Mouse (Mus musculus) heart, embryonic 12.5 days (tissue): Measurements from ENCODE around the gene 8030411F24Rik. TPM values are rescaled to one million over a fixed set of nuclear protein-coding genes. Genes with fewer than 3 reads are reported as not detected.
"Not testable (repeated sequence)": the region's sequence is repeated elsewhere in the genome, so short reads cannot be mapped to it uniquely, and the experiment has no call there.

ENCODE experiments used
- ATAC-seq: fragments of 200-750 bp; cut with Nextera tagmentation; 2 replicates; pipeline ENCODE4 v1.8.0; 2017; ENCODE audit warnings: moderate TSS enrichment, moderate library complexity; ENCODE audit not compliant: insufficient number of reproducible peaks, low FRiP score
- H3K27ac ChIP-seq: fragments of 300-500 bp; sonication (generic); 2 replicates; pipeline ENCODE4 v1.5.1; 2016; ENCODE audit warnings: mild to moderate bottlenecking, moderate library complexity; ENCODE audit not compliant: poor library complexity, severe bottlenecking
- H3K27me3 ChIP-seq: fragments of 300-500 bp; sonication (generic); replicated peaks from 2 replicates; pipeline ENCODE4 v1.6.1; 2016; ENCODE audit warnings: mild to moderate bottlenecking, moderate library complexity
- H3K36me3 ChIP-seq: fragments of 300-500 bp; sonication (generic); 2 replicates; pipeline ENCODE4 v1.6.1; 2016; ENCODE audit warnings: mild to moderate bottlenecking, moderate library complexity
- H3K4me1 ChIP-seq: fragments of 300-500 bp; sonication (generic); replicated peaks from 2 replicates; pipeline ENCODE4 v1.6.1; 2016; ENCODE audit warnings: mild to moderate bottlenecking
- H3K4me2 ChIP-seq: fragments of 300-500 bp; sonication (generic); 2 replicates; pipeline ENCODE4 v1.6.1; 2016; ENCODE audit warnings: mild to moderate bottlenecking, moderate library complexity
- H3K4me3 ChIP-seq: fragments of 300-500 bp; sonication (generic); 2 replicates; pipeline ENCODE4 v1.5.1; 2016; ENCODE audit warnings: mild to moderate bottlenecking
- H3K9ac ChIP-seq: fragments of 300-500 bp; sonication (generic); 2 replicates; pipeline ENCODE4 v1.6.1; 2016; ENCODE audit warnings: mild to moderate bottlenecking, moderate library complexity
- H3K9me3 ChIP-seq: fragments of 300-500 bp; sonication (generic); replicated peaks from 2 replicates; pipeline ENCODE4 v1.6.1; 2016; ENCODE audit warnings: mild to moderate bottlenecking, moderate library complexity
- WGBS: fragments of 180-500 bp; shearing (Covaris S2); methylation state at CpG from one replicate; pipeline ENCODE4 v1.1.7; 2016; 5-methylcytosine and 5-hydroxymethylcytosine counted together
- polyA plus RNA-seq: library from polyadenylated mRNA; unstranded; fragments of >200 nt; fragmentation: Nextera tagmentation; extraction: Ambion mirVana; gene quantifications from 2 replicates; pipeline ENCODE4 v1.2.1, GENCODE M21; 2016

8030411F24Rik gene
- polyA plus RNA-seq, result not detected in 2 replicates

DNA sequence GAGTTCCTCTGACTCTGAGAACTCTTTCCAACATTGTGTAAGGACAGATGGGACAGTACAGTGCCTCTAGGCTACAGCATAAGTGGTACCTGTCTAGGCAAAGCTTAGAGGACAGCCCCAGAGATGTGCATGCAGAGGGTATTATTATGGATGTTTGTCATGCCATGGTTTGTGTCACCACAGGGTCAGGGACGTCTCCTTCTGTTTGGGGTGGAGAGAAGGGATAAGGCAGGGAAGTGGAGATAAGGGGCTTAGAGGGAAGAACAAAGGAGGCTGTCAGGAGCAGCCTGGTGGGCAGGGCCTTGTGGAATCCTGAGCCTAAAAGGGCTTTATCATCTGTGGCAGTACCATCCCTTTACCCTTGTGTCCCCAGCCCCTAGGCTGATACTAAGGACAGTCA lies at the start of gene 8030411F24Rik:
8030411F24Rik (plus strand) TSS at position 301 of the 400 bp plus-strand sequence.
- Histone ChIP-seq H3K9ac (no peak within 1 kb of the TSS), H3K27ac (no peak within 1 kb of the TSS), H3K27me3 (no peaks in the 10 kb centered on the region), H3K4me1 (no peaks in the 10 kb centered on the region), H3K9me3 (no peaks in the 10 kb centered on the region), H3K4me3 (no peak within 1 kb of the TSS), H3K4me2 (no peak within 1 kb of the TSS), H3K36me3 (no peaks in the 10 kb centered on the region)
- ATAC-seq, result no peak
- WGBS, result 0% methylated on average over 1 of the region's 1 CpGs

DNA sequence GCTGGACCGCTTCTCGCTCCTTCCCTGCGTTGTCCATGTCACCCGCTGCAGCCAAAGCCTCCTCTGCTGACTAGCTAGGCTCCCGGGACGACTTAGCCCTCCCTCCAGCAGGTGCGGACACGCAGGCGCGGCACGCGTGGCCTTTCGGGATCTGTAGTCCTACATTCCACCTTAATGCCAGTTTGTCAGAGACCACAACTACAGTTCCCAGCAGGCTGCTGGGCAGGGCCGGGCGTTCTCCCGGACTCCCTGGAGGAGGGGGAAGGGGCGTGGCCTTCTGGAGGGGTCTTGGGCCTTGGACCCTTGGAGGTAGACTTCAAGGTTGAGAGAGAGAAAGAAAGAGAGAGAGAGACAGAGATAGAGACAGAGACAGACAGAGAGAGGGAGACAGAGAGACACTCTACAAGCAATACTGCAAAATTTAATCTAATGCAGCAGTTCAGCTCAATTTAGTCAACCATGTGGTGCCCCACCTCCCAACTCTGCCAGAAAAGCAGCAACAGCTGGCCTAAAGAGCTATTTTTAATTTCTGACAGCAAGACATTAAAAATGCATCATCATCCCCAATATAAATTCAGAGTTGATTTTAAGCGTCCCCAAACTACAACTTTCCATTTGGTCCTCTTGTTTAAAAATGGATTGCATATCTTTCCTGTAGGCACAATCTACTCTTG lies 49.3 kb upstream of the 8030411F24Rik start, which contains the start of gene Napb:
Napb (minus strand) TSS at position 141 of the 674 bp plus-strand sequence.
- Histone ChIP-seq H3K4me2 (peak within 1 kb of the TSS; percentile 96), H3K9ac (peak within 1 kb of the TSS; percentile 83), H3K36me3 (no peaks in the 10 kb centered on the region), H3K9me3 (0 out of 2 replicates have a peak, but pooled peaks cover 3% of the 10 kb centered on the region), H3K27ac (no peak within 1 kb of the TSS), H3K4me1 (peaks cover 8% of the 10 kb centered on the region), H3K4me3 (peak within 1 kb of the TSS; percentile 71), H3K27me3 (no peaks in the 10 kb centered on the region)
- 4% methylated on average over 18 of the region's 18 CpGs for WGBS
- ATAC-seq, result peak; percentile 98

GRCm38 (mm10) chr2:148743001-148743400 lies 38.8 kb upstream of the 8030411F24Rik start:
- no peak overlapping the region for H3K4me2 ChIP-seq
- ATAC-seq, result no peak
- no peak overlapping the region for H3K9ac ChIP-seq
- no peaks in the 10 kb centered on the region for H3K36me3 ChIP-seq
- no peaks in the 10 kb centered on the region for H3K4me1 ChIP-seq
- no peaks in the 10 kb centered on the region for H3K9me3 ChIP-seq
- H3K27me3 ChIP-seq, result no peaks in the 10 kb centered on the region
- no peak overlapping the region for H3K27ac ChIP-seq
- 64% methylated on average over 3 of the region's 3 CpGs for WGBS
- no peak overlapping the region for H3K4me3 ChIP-seq

DNA sequence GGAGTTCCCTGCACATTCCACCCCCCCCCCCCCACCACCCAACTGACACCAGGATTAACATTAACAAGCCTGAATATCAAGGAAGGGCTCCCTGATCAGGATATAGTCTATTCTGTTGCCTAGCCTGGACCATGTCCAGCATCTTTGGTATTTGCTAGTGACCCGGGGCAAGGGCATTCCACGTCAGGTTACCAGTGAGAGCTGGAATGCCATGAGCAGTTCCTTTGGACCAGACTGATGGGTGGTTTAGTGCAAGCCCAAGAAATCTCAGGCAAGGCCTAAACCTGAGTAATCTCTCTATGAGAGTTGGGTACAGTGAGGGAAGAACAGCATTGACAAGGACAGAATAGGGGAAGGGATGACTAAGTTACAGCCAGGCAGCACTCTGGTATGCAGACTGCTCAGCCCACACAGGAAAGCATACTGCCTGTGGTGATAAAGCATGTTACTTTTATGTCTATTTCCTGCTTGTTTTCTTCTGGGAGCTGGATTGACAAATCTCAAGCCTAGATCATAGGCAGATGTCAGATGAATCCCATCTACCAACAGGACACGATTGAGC lies 37.9 kb upstream of the 8030411F24Rik start:
- WGBS, result 69% methylated on average over 3 of the region's 3 CpGs
- no peaks in the 10 kb centered on the region for H3K9me3 ChIP-seq
- no peaks in the 10 kb centered on the region for H3K4me1 ChIP-seq
- H3K27me3 ChIP-seq, result no peaks in the 10 kb centered on the region
- H3K4me3 ChIP-seq, result no peak overlapping the region
- H3K4me2 ChIP-seq, result no peak overlapping the region
- ATAC-seq, result no peak
- no peak overlapping the region for H3K27ac ChIP-seq
- no peak overlapping the region for H3K9ac ChIP-seq
- H3K36me3 ChIP-seq, result no peaks in the 10 kb centered on the region

DNA sequence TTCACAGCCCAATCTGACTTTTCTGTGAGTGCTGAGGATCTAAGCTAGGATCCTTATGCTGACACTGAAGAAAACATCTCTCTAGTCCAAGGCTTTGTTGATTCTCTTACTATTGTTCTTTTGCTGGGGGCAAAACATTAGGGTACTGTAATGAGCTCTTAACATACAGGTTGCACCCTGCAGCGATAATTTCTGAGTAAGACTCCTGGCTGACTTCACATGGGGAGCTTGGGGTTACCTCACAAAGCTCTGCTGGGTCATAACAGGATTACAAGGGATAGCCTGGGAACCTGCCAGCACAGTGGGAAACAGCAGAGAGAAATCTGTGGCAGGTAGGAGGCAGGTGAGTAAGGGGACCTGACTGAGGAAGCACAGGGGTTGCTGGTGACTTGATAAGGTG lies 31.8 kb upstream of the 8030411F24Rik start, which contains the start of gene Cstl1:
Cstl1 (plus strand) TSS at position 301 of the 400 bp plus-strand sequence.
- no peaks in the 10 kb centered on the region for H3K27me3 ChIP-seq
- no peak for ATAC-seq
- 80% methylated on average over 1 of the region's 1 CpGs for WGBS
- H3K36me3 ChIP-seq, result no peaks in the 10 kb centered on the region
- H3K27ac ChIP-seq, result no peak within 1 kb of the TSS
- no peak within 1 kb of the TSS for H3K4me2 ChIP-seq
- H3K4me1 ChIP-seq, result no peaks in the 10 kb centered on the region
- H3K9ac ChIP-seq, result no peak within 1 kb of the TSS
- H3K9me3 ChIP-seq, result no peaks in the 10 kb centered on the region
- no peak within 1 kb of the TSS for H3K4me3 ChIP-seq

DNA sequence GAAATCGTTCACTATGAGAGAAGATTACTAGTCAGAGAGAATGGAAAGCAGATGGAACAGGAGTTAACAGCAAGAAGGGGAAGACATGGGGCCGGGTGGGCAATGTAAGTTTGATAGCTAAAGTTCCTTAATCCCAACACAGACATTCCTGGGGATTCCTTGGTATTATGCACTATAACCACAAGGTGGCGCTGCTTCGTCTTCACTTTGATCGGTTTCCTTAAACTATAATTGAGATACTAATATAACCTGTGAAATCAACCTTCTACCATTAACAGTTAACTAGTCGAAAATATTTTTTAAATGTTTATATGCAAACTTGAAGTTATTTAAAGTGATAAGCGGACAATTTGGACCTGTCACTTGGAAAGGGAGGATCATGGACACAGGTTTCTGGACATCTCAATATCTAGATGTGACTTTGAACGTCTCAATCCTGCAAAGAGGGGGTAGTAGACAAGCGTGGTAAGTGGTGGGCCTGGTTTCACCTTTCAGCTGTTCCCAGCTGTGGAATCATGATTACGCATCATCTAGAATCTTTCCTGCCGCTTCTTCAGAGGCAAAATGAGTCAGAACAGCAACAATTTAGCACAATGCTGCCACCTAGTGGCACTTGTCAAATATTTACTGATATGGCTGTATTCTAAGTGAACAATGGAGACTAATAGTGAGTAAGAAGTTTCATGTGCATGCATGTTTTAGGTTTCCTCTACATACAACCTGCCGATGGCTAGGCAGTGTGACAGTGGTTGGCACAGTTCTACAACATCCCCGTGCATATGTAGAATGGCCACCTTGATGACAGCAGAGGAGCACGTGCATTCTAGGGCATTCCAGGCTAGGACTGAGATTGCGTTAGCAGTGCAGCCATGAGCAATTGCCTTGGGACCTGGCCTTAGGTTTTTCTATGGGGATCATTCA lies 29.7 kb upstream of the 8030411F24Rik start:
- H3K9me3 ChIP-seq, result no peaks in the 10 kb centered on the region
- WGBS, result 14% methylated on average over 15 of the region's 15 CpGs
- no peaks in the 10 kb centered on the region for H3K4me1 ChIP-seq
- no peaks in the 10 kb centered on the region for H3K36me3 ChIP-seq
- peak overlapping the region; percentile 69 for H3K4me2 ChIP-seq
- no peaks in the 10 kb centered on the region for H3K27me3 ChIP-seq
- H3K9ac ChIP-seq, result no peak overlapping the region
- H3K4me3 ChIP-seq, result peak overlapping the region; percentile 36
- no peak overlapping the region for H3K27ac ChIP-seq
- 0 out of 2 replicates have a peak, but pooled peaks have one; percentile 25 for ATAC-seq

- Histone ChIP-seq H3K4me2 (no peak overlapping the region), H3K4me3 (no peak overlapping the region), H3K4me1 (no peaks in the 10 kb centered on the region), H3K27me3 (no peaks in the 10 kb centered on the region), H3K27ac (no peak overlapping the region), H3K36me3 (no peaks in the 10 kb centered on the region), H3K9ac (no peak overlapping the region), H3K9me3 (no peaks in the 10 kb centered on the region)
- ATAC-seq, result no peak
- 55% methylated on average over 1 of the region's 1 CpGs for WGBS
These were observed 27.4 kb upstream of the 8030411F24Rik start for GRCm38 (mm10) chr2:148754310-148754846.

DNA sequence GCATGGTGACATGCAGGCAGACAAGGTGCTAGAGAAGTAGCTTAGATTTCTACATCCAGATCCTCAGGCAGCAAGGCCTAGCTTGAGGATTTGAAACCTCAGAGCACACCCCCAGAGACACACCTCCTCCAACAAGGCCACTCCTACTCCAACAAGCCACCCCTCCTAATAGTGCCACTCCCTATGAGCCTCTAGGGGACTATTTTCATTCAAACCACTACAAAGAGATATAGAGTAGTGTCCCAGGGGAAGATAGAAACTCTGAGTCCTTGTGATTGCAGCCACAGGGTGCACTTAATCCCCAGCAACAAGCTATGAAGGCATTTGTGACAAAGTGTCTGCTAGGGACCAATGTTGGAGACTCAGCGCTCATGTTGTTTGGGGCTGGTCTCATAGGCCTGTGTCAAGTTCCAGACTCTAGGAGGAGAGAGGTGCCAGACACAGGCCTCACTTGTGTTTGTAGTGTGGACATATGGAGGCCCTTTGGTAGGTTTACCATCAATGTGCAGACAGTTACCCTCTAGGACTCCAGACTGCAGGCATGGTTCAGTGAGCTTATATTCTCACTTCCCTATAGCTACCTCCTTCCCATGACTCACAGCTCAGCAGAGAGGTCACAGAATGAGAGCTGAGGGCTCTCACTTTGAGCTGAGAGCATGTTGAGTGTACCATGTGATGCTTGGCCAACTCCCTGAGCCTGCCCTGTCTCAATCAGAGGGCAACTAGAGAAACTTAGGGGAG lies 18.0 kb upstream of the 8030411F24Rik start:
- Histone ChIP-seq H3K27me3 (no peaks in the 10 kb centered on the region), H3K4me2 (no peak overlapping the region), H3K9ac (no peak overlapping the region), H3K9me3 (no peaks in the 10 kb centered on the region), H3K27ac (no peak overlapping the region), H3K4me3 (no peak overlapping the region), H3K4me1 (no peaks in the 10 kb centered on the region), H3K36me3 (no peaks in the 10 kb centered on the region)
- WGBS, result 96% methylated on average over 1 of the region's 1 CpGs
- no peak for ATAC-seq

DNA sequence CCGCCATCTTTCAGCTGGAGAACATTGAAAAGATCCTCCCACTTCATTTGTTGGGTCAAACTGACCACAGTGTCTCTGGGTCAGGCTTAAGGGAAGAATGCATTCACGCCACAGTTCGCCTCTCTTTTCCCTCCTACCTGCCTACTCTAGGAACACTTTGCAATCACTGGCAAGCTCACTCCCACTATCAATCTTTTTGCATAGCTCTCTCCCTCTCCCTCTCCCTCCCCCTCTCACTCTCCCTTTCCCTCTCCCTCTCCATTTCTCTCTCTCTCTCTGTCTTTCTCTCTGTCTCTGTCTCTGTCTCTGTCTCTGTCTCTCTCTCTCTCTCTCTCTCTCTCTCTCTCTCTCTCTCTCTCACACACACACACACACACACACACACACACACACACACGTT lies 10.4 kb upstream of the 8030411F24Rik start, which contains the start of gene Cst11:
Cst11 (minus strand) TSS at position 101 of the 400 bp plus-strand sequence.
- H3K36me3 ChIP-seq, result not testable (repeated sequence)
- WGBS, result 69% methylated on average over 4 of the region's 4 CpGs

DNA sequence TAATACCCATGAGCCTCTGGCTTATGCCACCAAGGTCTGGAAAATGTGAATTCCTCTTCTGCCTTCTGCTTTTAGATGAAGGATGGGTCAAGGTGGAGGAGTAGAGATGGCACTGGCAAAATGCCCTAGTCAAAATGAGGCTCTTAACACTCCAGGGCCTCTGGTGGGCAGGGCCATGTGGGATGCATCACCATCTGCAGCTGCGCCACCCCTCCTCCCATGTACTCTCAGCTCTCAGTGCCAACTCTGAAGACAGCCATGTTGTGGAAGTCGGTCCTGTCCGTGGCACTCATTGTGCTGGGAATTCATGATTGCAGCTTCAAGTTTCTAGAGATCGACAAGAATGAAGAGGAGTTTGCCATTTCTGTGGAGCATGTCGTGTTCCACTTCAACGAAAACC lies 7.3 kb downstream of the 8030411F24Rik start, which contains the start of gene Cst12:
Cst12 (plus strand) TSS at position 220 of the 400 bp plus-strand sequence.
- H3K4me3 ChIP-seq, result no peak within 1 kb of the TSS
- no peak within 1 kb of the TSS for H3K9ac ChIP-seq
- ATAC-seq, result no peak
- H3K9me3 ChIP-seq, result no peaks in the 10 kb centered on the region
- H3K4me1 ChIP-seq, result no peaks in the 10 kb centered on the region
- WGBS, result 81% methylated on average over 6 of the region's 6 CpGs
- no peaks in the 10 kb centered on the region for H3K36me3 ChIP-seq
- H3K4me2 ChIP-seq, result no peak within 1 kb of the TSS
- no peaks in the 10 kb centered on the region for H3K27me3 ChIP-seq
- no peak within 1 kb of the TSS for H3K27ac ChIP-seq

More for the DNA sequence above, 10.4 kb upstream of the 8030411F24Rik start, which contains the start of gene Cst11:
- H3K4me1 ChIP-seq, H3K27me3 ChIP-seq, H3K27ac ChIP-seq, ATAC-seq, H3K9ac ChIP-seq, H3K4me3 ChIP-seq, H3K9me3 ChIP-seq, H3K4me2 ChIP-seq: not testable (repeated sequence)
